Mouse (Mus musculus): ENCODE measurements at regions not wholly inside any gene's neighbourhood (a gene's known extent, or its start where the extent isn't known, plus 50 kb on each side); places are given as distances from the start of the nearest gene placed in this dataset.

DNA sequence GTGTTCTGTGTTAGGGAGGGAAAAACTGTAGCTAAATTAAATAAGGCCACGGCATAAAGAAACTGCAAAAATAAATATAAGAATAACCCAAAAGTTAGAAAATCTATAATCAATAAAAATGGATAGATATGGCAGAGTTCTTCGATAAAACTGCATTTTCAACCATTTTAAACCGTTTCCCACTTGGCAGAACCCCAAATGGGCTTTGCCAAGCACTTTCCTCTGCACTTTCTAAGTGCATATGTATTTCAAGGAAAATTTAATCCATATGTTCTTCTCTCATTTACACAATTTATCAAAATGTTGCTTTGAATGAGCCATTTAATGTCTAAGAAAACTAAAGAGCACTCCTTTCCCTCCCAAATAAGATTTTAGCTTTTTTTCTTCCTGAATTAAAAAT lies 165.7 kb upstream of the Satb2 start:
- TF ChIP-seq CTCF (IDR thresholded peaks at IDR 0.05; ENCODE audit: low read depth) (no peak), EP300 (IDR thresholded peaks at IDR 0.05; ENCODE audit: low read depth) (no peak)
